Mouse (Mus musculus) neural tube, embryonic 12.5 days (tissue): ENCODE results near the gene Myo1c. TPM values are rescaled to one million over a fixed set of nuclear protein-coding genes. Genes with fewer than 3 reads are reported as not detected.

ENCODE experiments used
- ATAC-seq: fragments of 200-750 bp; cut with Nextera tagmentation; 2 replicates; pipeline ENCODE4 v1.8.0; 2017; ENCODE audit warnings: low read depth, mild to moderate bottlenecking, moderate TSS enrichment, moderate library complexity; ENCODE audit not compliant: low FRiP score
- H3K27ac ChIP-seq: fragments of 300-500 bp; sonication (generic); 2 replicates; pipeline ENCODE4 v1.5.1; 2016
- H3K27me3 ChIP-seq: fragments of 300-500 bp; sonication (generic); replicated peaks from 2 replicates; pipeline ENCODE4 v1.6.1; 2016; ENCODE audit warnings: mild to moderate bottlenecking
- H3K36me3 ChIP-seq: fragments of 300-500 bp; sonication (generic); 2 replicates; pipeline ENCODE4 v1.6.1; 2016; ENCODE audit warnings: mild to moderate bottlenecking
- H3K4me1 ChIP-seq: fragments of 300-500 bp; sonication (generic); 2 replicates; pipeline ENCODE4 v1.6.1; 2016
- H3K4me2 ChIP-seq: fragments of 300-500 bp; sonication (generic); replicated peaks from 2 replicates; pipeline ENCODE4 v1.6.1; 2016; ENCODE audit warnings: mild to moderate bottlenecking
- H3K4me3 ChIP-seq: fragments of 300-500 bp; sonication (generic); 2 replicates; pipeline ENCODE4 v1.5.1; 2016
- H3K9ac ChIP-seq: fragments of 300-500 bp; sonication (generic); 2 replicates; pipeline ENCODE4 v1.6.1; 2016; ENCODE audit warnings: mild to moderate bottlenecking
- H3K9me3 ChIP-seq: fragments of 300-500 bp; sonication (generic); 2 replicates; pipeline ENCODE4 v1.6.1; 2016; ENCODE audit warnings: mild to moderate bottlenecking
- WGBS: fragments of 180-500 bp; shearing (Covaris S2); methylation state at CpG from one replicate; pipeline ENCODE4 v1.1.7; 2016; 5-methylcytosine and 5-hydroxymethylcytosine counted together
- polyA plus RNA-seq: library from polyadenylated mRNA; unstranded; fragments of >200 nt; fragmentation: Nextera tagmentation; extraction: Ambion mirVana; gene quantifications from 2 replicates; pipeline ENCODE4 v1.2.1, GENCODE M21; 2016

Myo1c gene
- polyA plus RNA-seq, 1 experiment from 2014 or later: 16.8 TPM

- H3K27ac ChIP-seq: no peak overlapping the region
- H3K9ac ChIP-seq: no peak overlapping the region
- H3K9me3 ChIP-seq: no peaks in the 10 kb centered on the region
- H3K27me3 ChIP-seq: peaks cover 21% of the 10 kb centered on the region; the same call in 1 of the 2 replicates
- H3K4me3 ChIP-seq: no peak overlapping the region
- H3K4me2 ChIP-seq: no peak overlapping the region
- no peak for ATAC-seq
- H3K36me3 ChIP-seq: peaks cover 21% of the 10 kb centered on the region
- WGBS: 85% methylated on average over 14 of the region's 14 CpGs
- peaks cover 14% of the 10 kb centered on the region for H3K4me1 ChIP-seq
Observed at GRCm38 (mm10) chr11:75658996-75659750, 8.9 kb downstream of the Myo1c start.

DNA sequence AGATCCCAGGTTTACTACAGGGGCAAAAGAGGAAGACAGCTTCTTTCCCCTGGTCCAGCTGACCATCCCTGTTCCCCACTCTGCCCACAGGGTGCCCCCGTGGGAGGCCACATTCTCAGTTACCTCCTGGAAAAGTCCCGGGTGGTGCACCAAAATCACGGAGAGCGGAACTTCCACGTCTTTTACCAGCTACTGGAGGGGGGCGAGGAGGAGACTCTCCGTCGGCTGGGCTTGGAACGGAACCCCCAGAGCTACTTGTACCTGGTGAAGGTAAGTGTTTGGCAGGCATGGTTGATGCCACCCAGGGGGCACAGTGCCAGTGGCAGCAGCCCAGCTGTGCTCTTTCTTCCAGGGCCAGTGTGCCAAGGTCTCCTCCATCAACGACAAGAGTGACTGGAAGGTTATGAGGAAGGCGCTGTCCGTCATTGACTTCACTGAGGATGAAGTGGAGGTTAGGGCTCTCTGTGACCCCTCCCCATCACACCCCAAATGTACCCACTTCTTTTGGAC is 9.8 kb downstream of the Myo1c start:
- H3K4me3 ChIP-seq: no peak overlapping the region
- peaks cover 21% of the 10 kb centered on the region for H3K36me3 ChIP-seq
- H3K4me1 ChIP-seq: peaks cover 10% of the 10 kb centered on the region; the same call in 1 of the 2 replicates
- H3K27ac ChIP-seq: no peak overlapping the region
- H3K9me3 ChIP-seq: no peaks in the 10 kb centered on the region
- no peak overlapping the region for H3K4me2 ChIP-seq
- ATAC-seq: no peak
- WGBS: 93% methylated on average over 12 of the region's 12 CpGs
- H3K9ac ChIP-seq: no peak overlapping the region
- H3K27me3 ChIP-seq: peaks cover 15% of the 10 kb centered on the region; the same call in 1 of the 2 replicates

DNA sequence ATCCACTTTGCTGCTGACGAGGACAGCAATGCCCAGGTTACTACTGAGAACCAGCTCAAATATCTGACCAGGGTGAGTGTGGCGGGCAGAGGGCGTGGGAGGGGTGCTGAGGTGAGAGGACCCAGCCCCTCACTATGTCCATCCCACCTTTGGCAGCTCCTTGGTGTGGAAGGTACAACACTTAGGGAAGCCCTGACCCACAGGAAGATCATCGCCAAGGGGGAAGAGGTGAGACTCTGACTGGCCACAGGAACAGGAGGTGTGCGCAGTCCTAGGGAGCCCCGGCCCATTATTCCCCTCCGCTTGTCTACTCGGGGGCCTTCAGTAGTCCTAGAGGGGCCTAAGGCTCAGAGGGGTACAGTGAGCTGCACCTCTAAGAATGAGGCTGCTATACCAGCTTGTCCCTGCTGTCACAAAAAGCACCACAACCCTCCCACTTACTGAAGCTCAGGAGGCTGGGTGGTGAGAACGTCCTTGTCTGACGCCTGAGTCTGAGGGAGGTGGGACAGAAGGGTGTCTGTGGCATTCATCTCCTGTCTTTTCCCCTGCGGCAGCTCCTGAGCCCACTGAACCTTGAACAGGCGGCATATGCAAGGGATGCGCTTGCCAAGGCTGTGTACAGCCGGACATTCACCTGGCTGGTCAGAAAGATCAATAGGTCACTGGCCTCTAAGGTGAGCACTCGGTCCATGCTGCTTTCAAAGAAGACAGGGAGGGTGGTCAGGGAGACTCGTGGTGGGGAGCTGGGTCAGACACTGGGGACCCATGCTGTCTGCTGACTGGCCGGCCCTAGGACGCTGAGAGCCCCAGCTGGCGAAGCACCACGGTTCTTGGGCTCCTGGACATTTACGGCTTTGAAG is 10.9 kb downstream of the Myo1c start:
- 88% methylated on average over 21 of the region's 21 CpGs for WGBS
- Histone ChIP-seq H3K36me3 (peaks cover 27% of the 10 kb centered on the region), H3K4me3 (no peak overlapping the region), H3K27ac (no peak overlapping the region), H3K9me3 (no peaks in the 10 kb centered on the region), H3K9ac (no peak overlapping the region), H3K27me3 (peaks cover 11% of the 10 kb centered on the region; the same call in 1 of the 2 replicates), H3K4me1 (peaks cover 6% of the 10 kb centered on the region; the same call in 1 of the 2 replicates), H3K4me2 (no peak overlapping the region)
- no peak for ATAC-seq

DNA sequence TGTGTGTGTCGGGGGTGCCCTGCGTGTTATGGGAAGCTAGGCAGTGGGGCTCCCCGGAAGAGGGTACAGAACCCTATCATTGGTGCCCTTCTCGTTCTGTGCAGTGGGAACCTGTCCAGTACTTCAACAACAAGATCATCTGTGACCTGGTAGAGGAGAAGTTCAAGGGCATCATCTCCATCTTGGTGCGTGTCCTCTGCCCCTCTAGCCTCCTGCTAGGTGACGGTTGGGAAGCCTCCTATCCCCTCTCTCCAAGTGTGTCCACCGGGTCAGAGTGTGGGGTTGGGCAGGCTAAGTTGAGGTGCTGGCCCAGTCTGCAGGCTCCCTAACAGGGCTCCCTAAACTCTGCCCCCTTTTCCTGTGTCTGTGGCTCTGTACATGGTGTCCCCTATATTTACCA is 11.8 kb downstream of the Myo1c start:
- 91% methylated on average over 7 of the region's 7 CpGs for WGBS
- Histone ChIP-seq H3K27ac (no peak overlapping the region), H3K4me3 (no peak overlapping the region), H3K36me3 (peaks cover 28% of the 10 kb centered on the region), H3K4me1 (no peaks in the 10 kb centered on the region), H3K27me3 (0 out of 2 replicates have a peak, but pooled peaks cover 3% of the 10 kb centered on the region), H3K9me3 (no peaks in the 10 kb centered on the region), H3K9ac (no peak overlapping the region), H3K4me2 (no peak overlapping the region)
- no peak for ATAC-seq

GRCm38 (mm10) chr11:75666296-75666695 is 16.0 kb downstream of the Myo1c start:
- no peaks in the 10 kb centered on the region for H3K27me3 ChIP-seq
- no peaks in the 10 kb centered on the region for H3K4me1 ChIP-seq
- peaks cover 29% of the 10 kb centered on the region for H3K36me3 ChIP-seq
- H3K9ac ChIP-seq: no peak overlapping the region
- WGBS: 92% methylated on average over 6 of the region's 6 CpGs
- no peak overlapping the region for H3K4me3 ChIP-seq
- H3K27ac ChIP-seq: no peak overlapping the region
- no peak overlapping the region for H3K4me2 ChIP-seq
- no peaks in the 10 kb centered on the region for H3K9me3 ChIP-seq
- no peak for ATAC-seq

DNA sequence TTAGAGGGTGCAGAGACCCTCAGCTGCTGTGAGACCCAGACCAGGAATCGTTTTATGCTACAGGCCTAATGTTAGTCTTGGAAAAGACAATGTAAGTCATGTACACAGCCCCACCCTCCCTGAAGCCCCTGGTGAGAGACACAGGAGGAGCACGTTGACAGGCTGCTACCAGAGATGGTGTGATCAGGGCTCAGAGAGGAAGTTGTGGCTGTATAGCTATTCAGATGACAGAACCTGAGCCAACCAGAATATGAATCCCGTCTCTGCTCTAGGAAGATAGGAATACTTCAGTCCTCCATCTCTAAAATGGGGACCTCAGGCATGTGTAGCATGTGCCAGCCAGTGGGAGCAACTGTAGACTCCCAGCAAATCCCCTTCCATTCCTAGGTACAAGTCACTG is 18.3 kb downstream of the Myo1c start:
- Histone ChIP-seq H3K9me3 (no peaks in the 10 kb centered on the region), H3K36me3 (peaks cover 19% of the 10 kb centered on the region), H3K4me3 (no peak overlapping the region), H3K4me2 (no peak overlapping the region), H3K27ac (no peak overlapping the region), H3K9ac (no peak overlapping the region), H3K4me1 (no peaks in the 10 kb centered on the region), H3K27me3 (no peaks in the 10 kb centered on the region)
- 84% methylated on average over 3 of the region's 3 CpGs for WGBS
- ATAC-seq: no peak

DNA sequence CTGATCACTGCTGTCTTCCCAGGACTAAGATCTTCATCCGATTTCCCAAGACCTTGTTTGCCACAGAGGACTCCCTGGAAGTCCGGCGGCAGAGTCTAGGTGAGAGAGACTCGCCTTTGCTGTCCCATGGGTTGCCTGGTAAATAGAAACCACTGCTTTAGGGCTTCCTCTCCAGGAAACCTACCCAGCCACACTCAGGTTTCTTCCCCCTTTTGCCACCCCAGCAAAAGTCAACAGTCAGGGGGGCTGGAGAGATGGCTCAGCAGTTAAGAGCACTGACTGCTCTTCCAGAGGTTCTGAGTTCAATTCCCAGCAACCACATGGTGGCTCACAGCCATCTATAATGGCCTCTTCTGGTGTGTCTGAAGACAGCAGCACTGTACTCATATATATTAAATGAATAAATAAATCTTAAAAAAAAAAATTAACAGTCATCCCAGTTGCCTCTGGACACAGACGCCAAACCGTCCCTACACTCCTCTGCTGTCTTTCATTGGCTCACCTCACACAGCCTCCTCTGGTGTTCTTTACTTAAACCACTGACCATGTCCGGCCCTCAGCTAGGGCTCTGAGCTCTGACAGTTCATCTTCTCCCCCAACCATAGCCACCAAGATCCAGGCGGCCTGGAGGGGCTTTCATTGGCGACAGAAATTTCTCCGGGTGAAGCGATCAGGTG is 19.0 kb downstream of the Myo1c start:
- Histone ChIP-seq H3K4me3 (no peak overlapping the region), H3K4me1 (no peaks in the 10 kb centered on the region), H3K4me2 (no peak overlapping the region), H3K27ac (no peak overlapping the region), H3K27me3 (no peaks in the 10 kb centered on the region), H3K9me3 (no peaks in the 10 kb centered on the region), H3K9ac (no peak overlapping the region), H3K36me3 (peaks cover 19% of the 10 kb centered on the region)
- ATAC-seq: no peak
- WGBS: 87% methylated on average over 11 of the region's 11 CpGs

DNA sequence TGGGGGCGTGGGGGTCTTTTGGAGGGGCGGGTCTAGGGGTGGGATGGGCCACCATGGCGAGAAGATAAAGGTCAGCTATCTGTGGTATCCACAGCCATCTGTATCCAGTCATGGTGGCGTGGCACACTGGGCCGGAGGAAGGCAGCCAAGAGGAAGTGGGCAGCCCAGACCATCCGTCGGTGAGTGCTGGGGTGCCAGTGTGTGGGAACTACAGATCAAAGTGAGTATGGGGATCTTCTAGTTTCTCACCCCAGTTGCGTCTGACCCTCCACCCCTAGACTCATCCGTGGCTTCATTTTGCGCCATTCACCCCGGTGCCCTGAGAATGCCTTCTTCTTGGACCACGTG is 19.5 kb downstream of the Myo1c start:
- H3K4me3 ChIP-seq: no peak overlapping the region
- no peaks in the 10 kb centered on the region for H3K4me1 ChIP-seq
- 92% methylated on average over 12 of the region's 12 CpGs for WGBS
- no peaks in the 10 kb centered on the region for H3K27me3 ChIP-seq
- no peaks in the 10 kb centered on the region for H3K9me3 ChIP-seq
- H3K36me3 ChIP-seq: peaks cover 19% of the 10 kb centered on the region
- no peak overlapping the region for H3K27ac ChIP-seq
- H3K9ac ChIP-seq: no peak overlapping the region
- H3K4me2 ChIP-seq: no peak overlapping the region
- ATAC-seq: no peak

- H3K27ac ChIP-seq: no peak overlapping the region
- H3K4me2 ChIP-seq: no peak overlapping the region
- no peak overlapping the region for H3K4me3 ChIP-seq
- ATAC-seq: no peak
- H3K36me3 ChIP-seq: peaks cover 12% of the 10 kb centered on the region
- no peaks in the 10 kb centered on the region for H3K9me3 ChIP-seq
- 63% methylated on average over 22 of the region's 22 CpGs for WGBS
- H3K9ac ChIP-seq: no peak overlapping the region
- no peaks in the 10 kb centered on the region for H3K27me3 ChIP-seq
- H3K4me1 ChIP-seq: no peaks in the 10 kb centered on the region
Observed at GRCm38 (mm10) chr11:75671426-75672180, 21.3 kb downstream of the Myo1c start.

DNA sequence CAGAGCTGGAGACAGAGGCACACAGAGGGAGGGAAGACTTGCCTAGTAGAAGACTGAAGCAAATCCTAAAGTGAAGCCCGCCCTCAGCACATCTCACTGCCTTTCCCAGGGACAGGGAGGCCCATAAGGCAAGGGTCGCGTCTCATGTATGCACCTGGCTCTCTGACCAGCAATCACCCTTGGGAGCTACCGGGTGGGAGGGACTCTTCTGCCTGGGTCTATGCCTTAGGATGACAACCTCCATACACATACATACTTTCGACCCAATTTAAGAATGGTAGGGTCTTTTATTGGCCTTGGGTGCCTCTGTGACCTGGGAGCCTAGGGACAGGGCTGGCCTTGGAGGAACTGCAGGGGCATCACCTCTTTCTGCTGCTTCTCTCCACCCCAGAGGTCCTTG is 23.1 kb downstream of the Myo1c start:
- no peak overlapping the region for H3K4me2 ChIP-seq
- no peak for ATAC-seq

DNA sequence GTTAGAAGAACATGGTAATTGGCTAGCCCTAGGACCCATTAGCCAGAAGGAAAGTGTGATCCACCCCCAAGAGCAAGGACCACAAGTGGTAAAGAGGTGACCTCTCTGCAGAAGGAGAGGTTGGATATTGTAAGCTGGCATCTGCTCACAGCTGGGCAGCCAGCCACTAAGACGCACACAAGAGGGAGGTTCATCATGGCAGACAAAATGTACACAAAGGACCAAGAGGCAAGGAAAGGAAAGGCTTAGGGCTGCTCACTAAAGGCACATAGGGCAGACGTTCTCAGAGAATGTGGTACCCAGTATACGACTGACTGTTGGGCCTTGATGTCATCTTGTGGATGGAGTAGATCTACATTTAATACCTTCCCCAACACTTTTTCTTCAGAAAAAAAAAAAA is 24.6 kb downstream of the Myo1c start:
- Histone ChIP-seq H3K9me3 (no peaks in the 10 kb centered on the region), H3K4me2 (no peak overlapping the region), H3K27ac (no peak overlapping the region), H3K4me3 (no peak overlapping the region), H3K27me3 (no peaks in the 10 kb centered on the region), H3K36me3 (peaks cover 3% of the 10 kb centered on the region; the same call in 1 of the 2 replicates), H3K9ac (no peak overlapping the region), H3K4me1 (0 out of 2 replicates have a peak, but pooled peaks cover 3% of the 10 kb centered on the region)
- ATAC-seq: no peak
- 80% methylated on average over 3 of the region's 3 CpGs for WGBS

More for the DNA sequence above, 23.1 kb downstream of the Myo1c start:
- no peaks in the 10 kb centered on the region for H3K27me3 ChIP-seq
- 0 out of 2 replicates have a peak, but pooled peaks cover under 1% of the 10 kb centered on the region for H3K4me1 ChIP-seq
- H3K27ac ChIP-seq: no peak overlapping the region
- no peak overlapping the region for H3K9ac ChIP-seq
- H3K4me3 ChIP-seq: no peak overlapping the region
- no peaks in the 10 kb centered on the region for H3K9me3 ChIP-seq
- 91% methylated on average over 5 of the region's 5 CpGs for WGBS
- H3K36me3 ChIP-seq: peaks cover 12% of the 10 kb centered on the region
